Mouse (Mus musculus) MEL (cell line): Measurements from ENCODE around the gene Shoc2.

Experiments used
- BHLHE40 ChIP-seq: IDR thresholded peaks from 2 replicates; pipeline ENCODE4 v1.6.1; 2012; ENCODE audit warnings: low read depth, mild to moderate bottlenecking, inconsistent platforms, low read length, improper control_type of control experiment, borderline replicate concordance
- CTCF ChIP-seq, 3 experiments: IDR thresholded peaks in 2 of 3; conservative IDR thresholded peaks in 1 of 3; 2 replicates each; pipeline ENCODE4 v1.5.1; 2011 to 2012; ENCODE audit warnings: low read length in 3 of 3, low read depth in 2 of 3, mild to moderate bottlenecking in 2 of 3, improper control_type of control experiment in 1 of 3, inconsistent platforms in 1 of 3, mixed read lengths in 1 of 3, moderate library complexity in 1 of 3; ENCODE audit not compliant: control insufficient read depth in 1 of 3, insufficient read depth in 1 of 3, poor library complexity in 1 of 3, severe bottlenecking in 1 of 3
- GATA1 ChIP-seq: IDR thresholded peaks from 2 replicates; pipeline ENCODE4 v1.6.1; 2011; ENCODE audit warnings: low read depth, low read length, improper control_type of control experiment
- MYC ChIP-seq: IDR thresholded peaks from 2 replicates; pipeline ENCODE4 v1.6.1; 2011; ENCODE audit warnings: low read depth, mild to moderate bottlenecking, low read length, improper control_type of control experiment, moderate library complexity
- POLR2A ChIP-seq, 2 experiments: IDR thresholded peaks; 2 replicates each; pipeline ENCODE4 v1.6.1; 2011 to 2012; ENCODE audit warnings: low read length in 2 of 2, mild to moderate bottlenecking in 2 of 2, control low read depth in 1 of 2, improper control_type of control experiment in 1 of 2, low read depth in 1 of 2, moderate library complexity in 1 of 2; ENCODE audit not compliant: control insufficient read depth in 1 of 2, insufficient read depth in 1 of 2, poor library complexity in 1 of 2

DNA sequence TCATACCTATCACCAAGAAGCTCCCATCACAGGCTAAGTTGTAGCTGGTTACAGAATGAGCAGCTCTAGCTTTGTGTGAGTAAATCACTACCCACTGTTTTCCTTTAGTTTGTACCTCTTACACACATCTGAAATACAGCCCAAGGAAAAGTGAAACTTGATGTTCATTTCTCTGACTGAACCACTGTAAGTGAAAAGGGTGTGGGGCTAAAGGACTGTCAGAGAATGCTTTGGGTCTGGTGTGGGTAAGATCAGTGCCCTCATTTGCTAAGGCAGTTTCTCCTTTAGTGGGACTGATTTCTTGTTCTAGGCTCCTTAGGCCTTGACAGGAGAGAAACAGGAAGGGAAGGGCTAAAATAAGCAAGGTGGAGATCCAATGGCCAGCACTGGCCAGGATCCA lies 10.1 kb upstream of the Shoc2 start:
- no peak for TF ChIP-seq POLR2A (IDR thresholded peaks at IDR 0.05; ENCODE audit: control insufficient read depth in 1 of 2, insufficient read depth in 1 of 2, low read depth in 1 of 2, low read length in 2 of 2, poor library complexity in 1 of 2)
- no peak for TF ChIP-seq GATA1
- no peak for TF ChIP-seq BHLHE40
- TF ChIP-seq MYC = no peak
- no peak for TF ChIP-seq CTCF (IDR thresholded peaks at IDR 0.05 in 2 of 3, conservative IDR thresholded peaks at IDR 0.05 in 1 of 3; ENCODE audit: control insufficient read depth in 1 of 3, insufficient read depth in 1 of 3, low read depth in 2 of 3, low read length in 3 of 3, poor library complexity in 1 of 3, severe bottlenecking in 1 of 3)
